11 mouse cellular contexts compared by ENCODE assay signal in genomic region chr15:95667209-95667608, GRCm38 (mm10). TPM values are rescaled to one million over a fixed set of nuclear protein-coding genes. Genes with fewer than 3 reads are reported as not detected.
DNase-seq lines count a peak whose midpoint lies in the region; TF ChIP-seq lines count a peak whose summit lies in the region.
"Had no signal": no experiment of that assay in that cellular context is flagged by ENCODE, and none has a peak within 500 bp of the region (broad histone marks: within the 10 kb centered on the region; RNA-seq: fewer than 3 reads in every experiment).

No protein-coding gene starts in this region.

- no peaks in the 10 kb centered on the region for H3K79me2 ChIP-seq in heart, adult 2 months (replicated peaks; ENCODE audit: control insufficient read depth, insufficient read depth, low read length)

- 37% methylated on average over 8 of the region's 8 CpGs for WGBS in heart, adult 2 months

- H3K36me3 ChIP-seq in heart, adult 2 months (ENCODE audit: control insufficient read depth, insufficient read depth, low read length): no peaks in the 10 kb centered on the region
- H3K36me3 ChIP-seq: hindbrain, embryonic 13.5 days; limb, embryonic 13.5 days had no signal

- no peak overlapping the region for H3K4me3 ChIP-seq in heart, adult 2 months
- H3K4me3 ChIP-seq: hindbrain, embryonic 13.5 days; limb, embryonic 13.5 days; megakaryocyte, embryonic 14.5 days had no signal

- TF ChIP-seq POLR2A in heart, adult 2 months (IDR thresholded peaks at IDR 0.05; ENCODE audit: insufficient read depth, low read depth, low read length): no peak

- no peak for TF ChIP-seq CTCF in heart, adult 2 months (IDR thresholded peaks at IDR 0.05)

- no peak overlapping the region for H3K9ac ChIP-seq in heart, adult 2 months (ENCODE audit: low read depth, low read length)
- H3K9ac ChIP-seq: hindbrain, embryonic 13.5 days; limb, embryonic 13.5 days had no signal

- no peaks in the 10 kb centered on the region for H3K27me3 ChIP-seq in heart, adult 2 months (ENCODE audit: control insufficient read depth, insufficient read depth, low read length)
- H3K27me3 ChIP-seq: limb, embryonic 13.5 days; megakaryocyte, embryonic 14.5 days had no signal

- H3K4me1 ChIP-seq in heart, adult 2 months (ENCODE audit: control insufficient read depth, insufficient read depth, low read length): no peaks in the 10 kb centered on the region
- H3K4me1 ChIP-seq: hindbrain, embryonic 13.5 days; limb, embryonic 13.5 days; megakaryocyte, embryonic 14.5 days had no signal

- intact Hi-C loops in heart, adult 2 months (cut with DNase I): no loop called here

- no peak overlapping the region for H3K27ac ChIP-seq in heart, adult 2 months
- H3K27ac ChIP-seq: hindbrain, embryonic 13.5 days; limb, embryonic 13.5 days had no signal

- peak; percentile 1 for DNase-seq in lung, postnatal 25 days (ENCODE audit: low spot score)
- DNase-seq in lung, adult 18-20 months: no peak
- DNase-seq in cerebellum, postnatal 14 days: peak; percentile 21 to 22
- peak; percentile 34 to 62 for DNase-seq in layer of hippocampus, postnatal 10 days (ENCODE audit: low spot score in 2 of 2)
- peak; percentile 10 for DNase-seq in right cerebral cortex, postnatal 14 days
- DNase-seq in adipocyte (ENCODE audit: low spot score): no peak
- DNase-seq in testis, postnatal 10 days (ENCODE audit: low spot score): no peak
- DNase-seq in heart, adult 2 months: no peak

- no peak for TF ChIP-seq EP300 in heart, adult 2 months (IDR thresholded peaks at IDR 0.05; ENCODE audit: insufficient read depth, low read depth, low read length)

RNA-seq across cellular contexts. Expression of gene Dbx2, which starts 11.4 kb away (rescaled TPM):
- 10 to 100 TPM; 25.9 to 27.1 TPM for total RNA-seq in layer of hippocampus, postnatal 10 days (2021)
- total RNA-seq in heart, adult 2 months (2021): not detected
- polyA plus RNA-seq in heart, adult 2 months (2012; rRNA removed): not detected in 2 replicates

Comparison
In these comparisons a context has a peak if more than half of its experiments do, and no peak if none do; other contexts are left out.
1. DNase-seq: peak in lung, postnatal 25 days (single experiment), cerebellum, postnatal 14 days (2 of 2), layer of hippocampus, postnatal 10 days (2 of 2) and right cerebral cortex, postnatal 14 days (single experiment); none in lung, adult 18-20 months (0 of 2), adipocyte (single experiment), testis, postnatal 10 days (single experiment) and heart, adult 2 months (0 of 2).
2. RNA of gene Dbx2, which starts 11.4 kb away (total RNA-seq): 25.9 to 27.1 TPM in layer of hippocampus, postnatal 10 days; not detected in heart, adult 2 months; every median in the first group is over 10 times any median in the second.